Mouse (Mus musculus) thymus, postnatal 36 days (tissue): ENCODE data around the gene Kit.

Experiments used
- DNase-seq, 2 experiments: peaks; one replicate each; pipeline ENCODE4 v3.0.0; 2022; ENCODE audit warnings: mixed read lengths in 2 of 2

Kit gene

DNA sequence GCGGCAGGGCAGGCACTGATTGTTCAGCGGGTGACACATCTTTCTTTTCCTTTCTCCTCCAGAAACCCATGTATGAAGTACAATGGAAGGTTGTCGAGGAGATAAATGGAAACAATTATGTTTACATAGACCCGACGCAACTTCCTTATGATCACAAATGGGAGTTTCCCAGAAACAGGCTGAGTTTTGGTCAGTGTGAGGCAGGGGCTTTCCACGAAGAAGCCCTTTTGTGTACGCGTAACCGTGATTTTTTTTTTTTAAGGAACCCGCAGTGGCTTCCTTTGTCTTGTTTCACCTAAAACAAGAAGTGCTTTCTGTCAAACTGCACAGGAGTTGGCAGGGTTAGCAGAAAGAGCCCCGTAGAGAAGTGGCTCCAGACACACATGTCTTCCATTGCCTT is 65.9 kb downstream of the Kit start:
- DNase-seq, result no peak

DNA sequence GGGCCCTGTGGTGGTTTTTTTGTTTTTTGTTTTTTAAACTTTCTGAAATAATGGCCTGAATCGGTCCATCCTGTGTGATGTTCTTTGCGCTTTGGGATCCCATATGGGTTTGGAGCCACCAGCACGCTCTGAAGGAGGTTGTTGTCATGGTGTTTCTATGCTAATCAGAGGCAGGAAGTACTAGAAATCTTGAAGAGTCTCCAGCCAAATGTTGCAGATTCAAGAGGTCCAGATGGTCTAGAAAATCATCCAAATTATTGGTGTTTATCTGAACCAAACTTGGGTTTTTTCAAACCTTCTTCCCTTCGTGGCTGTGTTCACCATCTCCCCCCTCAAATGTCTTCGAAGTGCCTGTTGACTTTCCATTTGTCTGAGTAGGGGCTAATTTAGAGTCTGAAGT is 72.3 kb downstream of the Kit start:
- no peak for DNase-seq

- no peak for DNase-seq
Measured at GRCm38 (mm10) chr5:75650566-75650965, 75.8 kb downstream of the Kit start.

- DNase-seq, result no peak
Measured at GRCm38 (mm10) chr5:75653431-75653830, 78.7 kb downstream of the Kit start.

GRCm38 (mm10) chr5:75658575-75658974 is 83.9 kb downstream of the Kit start:
- no peak for DNase-seq

DNA sequence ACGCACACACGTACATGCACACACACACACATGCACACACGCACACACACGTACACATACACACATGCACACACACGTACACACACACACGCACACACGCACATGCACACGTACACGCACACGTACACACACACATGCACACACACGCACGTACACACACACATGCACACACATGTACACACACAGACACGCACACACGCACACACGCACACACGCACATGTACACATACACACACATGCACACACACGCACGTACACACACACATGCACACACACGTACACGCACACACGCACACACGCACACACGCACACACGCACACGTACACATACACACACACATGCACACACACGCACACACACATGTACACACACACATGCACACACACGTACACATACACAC is 85.6 kb downstream of the Kit start:
- DNase-seq, result no peak

- no peak for DNase-seq
Measured at GRCm38 (mm10) chr5:75662466-75662865, 87.8 kb downstream of the Kit start.

DNA sequence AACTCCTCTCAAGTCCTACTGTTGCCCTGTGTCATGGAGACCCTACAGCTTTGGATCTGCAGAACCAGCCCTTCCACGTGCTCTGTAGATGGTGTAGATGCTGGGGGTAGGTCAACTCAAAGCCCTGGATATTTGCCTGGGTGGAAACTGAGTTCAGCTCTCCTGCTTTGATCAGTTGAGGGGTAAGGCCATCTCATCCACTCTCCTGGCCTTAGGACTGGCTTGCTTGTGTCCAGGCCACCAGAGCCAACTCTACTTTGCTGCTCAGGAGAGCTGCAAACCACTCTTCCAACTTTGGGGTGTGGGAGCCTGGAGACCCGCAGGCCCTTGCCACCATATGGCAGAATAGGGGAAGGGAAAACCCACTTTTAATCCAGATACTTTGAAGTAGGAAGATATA is 89.1 kb downstream of the Kit start:
- no peak for DNase-seq

DNA sequence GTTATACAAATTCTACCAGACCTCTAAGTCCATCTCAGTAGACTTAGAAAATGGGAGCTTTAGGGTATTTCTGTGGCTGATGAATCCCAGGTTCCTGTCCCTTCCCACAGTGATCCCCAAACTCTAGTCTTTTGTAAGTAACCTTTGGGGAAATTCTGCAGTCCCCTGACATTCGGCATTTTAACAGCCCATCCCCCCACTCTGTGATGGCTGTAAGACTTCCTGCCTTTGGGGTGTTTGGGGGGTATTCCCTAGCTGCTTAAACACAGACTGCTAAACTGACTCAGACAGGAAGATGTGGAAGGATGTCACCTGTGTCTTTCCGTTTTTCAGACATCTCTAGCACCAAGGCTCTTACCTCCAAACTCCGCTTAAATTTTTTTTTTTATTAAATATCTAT is 92.4 kb downstream of the Kit start:
- DNase-seq, result peak; percentile 40 to 55

DNA sequence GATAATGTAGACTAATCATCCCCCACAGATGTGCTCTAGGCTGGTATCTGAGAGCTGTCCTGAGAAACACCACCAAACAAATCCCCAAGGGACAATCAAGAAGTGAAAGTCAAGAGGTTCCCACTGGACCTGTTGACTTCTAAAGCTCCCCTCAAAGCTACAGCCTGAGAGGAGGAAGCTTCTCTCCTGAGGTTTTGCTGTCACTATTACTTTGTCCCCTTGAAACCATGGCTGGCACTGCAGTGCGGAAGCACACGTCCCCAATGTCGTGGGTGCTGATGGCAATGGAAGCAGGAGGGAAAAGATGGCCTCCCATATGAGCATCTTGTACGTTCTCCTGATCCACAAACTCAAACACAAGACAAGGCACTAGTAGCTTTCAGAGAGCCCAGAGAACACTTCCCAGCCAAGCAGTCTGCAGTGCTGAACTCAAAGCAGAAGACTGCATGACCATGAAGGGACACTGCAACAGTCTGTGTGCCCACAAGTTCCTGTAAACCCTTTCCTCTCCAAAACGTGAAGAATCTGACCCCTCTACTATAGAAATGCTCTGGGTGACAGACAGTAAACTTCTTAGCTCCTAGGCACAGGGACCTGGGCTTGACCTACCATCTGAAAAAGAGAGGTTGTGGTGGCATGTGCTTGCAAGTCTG is 96.5 kb downstream of the Kit start:
- DNase-seq, result no peak

- DNase-seq, result no peak
Measured at GRCm38 (mm10) chr5:75676024-75676423, 101.3 kb downstream of the Kit start.

GRCm38 (mm10) chr5:75679896-75680295 is 105.2 kb downstream of the Kit start:
- no peak for DNase-seq

DNA sequence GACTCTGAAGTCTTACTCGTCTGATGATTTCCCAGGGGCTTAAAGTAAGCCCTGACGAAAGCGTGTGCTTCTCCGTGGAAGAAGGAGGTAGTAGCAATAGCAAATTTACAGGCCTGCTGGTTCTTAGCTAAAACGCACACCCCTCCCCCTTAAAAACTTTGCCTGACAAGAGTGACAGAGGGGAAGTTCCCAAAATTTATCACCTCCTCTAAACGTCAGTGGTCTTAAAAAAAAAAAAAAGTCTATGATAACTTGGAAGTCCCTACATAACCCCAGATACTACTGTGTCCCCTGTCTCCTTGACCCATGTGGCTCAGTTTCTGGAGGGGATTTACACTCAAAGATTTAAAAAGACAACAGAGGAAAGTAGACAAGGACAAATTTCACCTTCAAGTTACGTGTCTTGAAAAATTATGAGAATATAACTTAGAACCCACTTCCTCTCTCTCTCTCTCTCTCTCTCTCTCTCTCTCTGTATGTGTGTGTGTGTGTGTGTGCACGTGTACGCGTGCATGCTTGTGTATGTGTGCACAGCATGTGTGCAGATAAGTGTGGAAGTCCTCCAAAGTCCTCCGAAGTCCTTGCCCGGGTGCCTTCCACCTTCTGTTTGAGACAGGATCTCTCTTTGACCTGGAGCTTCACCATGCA is 120.6 kb downstream of the Kit start:
- no peak for DNase-seq

DNA sequence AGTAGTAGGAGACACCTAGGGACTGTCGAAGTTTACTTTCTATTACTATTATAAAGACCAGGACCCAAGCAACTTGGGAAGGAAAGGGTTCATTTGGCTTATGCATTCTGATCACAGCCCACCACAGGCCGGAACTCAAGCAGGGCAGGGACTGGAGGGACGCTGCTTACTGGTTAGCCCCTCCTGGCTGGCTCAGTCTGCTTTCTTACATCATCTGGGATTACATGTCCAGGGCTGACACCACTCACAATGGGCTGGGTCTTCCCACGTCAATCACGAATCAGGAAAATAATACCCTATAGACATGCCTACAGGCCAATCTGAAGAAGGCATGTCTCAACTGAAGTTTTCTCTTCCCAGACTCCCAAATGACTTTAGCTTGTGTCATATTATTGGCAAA is 122.2 kb downstream of the Kit start:
- DNase-seq, result no peak

- DNase-seq, result no peak
Measured at GRCm38 (mm10) chr5:75698556-75698955, 123.8 kb downstream of the Kit start.

DNA sequence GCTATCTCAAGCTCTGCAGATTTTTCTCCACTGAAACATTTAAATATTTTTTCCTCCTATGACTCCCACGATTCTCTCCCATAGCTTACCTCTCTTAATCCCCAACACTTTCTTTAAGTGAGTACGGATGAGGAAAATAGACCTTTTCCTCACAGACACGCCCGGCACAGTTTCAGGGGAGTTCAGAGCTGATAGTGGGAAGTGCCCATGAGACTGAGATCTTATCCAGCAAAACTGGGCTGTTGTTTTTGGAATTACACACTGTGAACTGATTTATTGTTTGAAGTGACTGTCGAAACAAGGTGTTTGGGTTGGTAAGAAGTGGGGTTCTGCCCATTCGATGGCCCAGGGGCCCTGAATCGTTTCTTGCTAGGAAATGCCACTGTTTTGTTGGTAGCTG is 124.4 kb downstream of the Kit start:
- DNase-seq, result no peak

DNA sequence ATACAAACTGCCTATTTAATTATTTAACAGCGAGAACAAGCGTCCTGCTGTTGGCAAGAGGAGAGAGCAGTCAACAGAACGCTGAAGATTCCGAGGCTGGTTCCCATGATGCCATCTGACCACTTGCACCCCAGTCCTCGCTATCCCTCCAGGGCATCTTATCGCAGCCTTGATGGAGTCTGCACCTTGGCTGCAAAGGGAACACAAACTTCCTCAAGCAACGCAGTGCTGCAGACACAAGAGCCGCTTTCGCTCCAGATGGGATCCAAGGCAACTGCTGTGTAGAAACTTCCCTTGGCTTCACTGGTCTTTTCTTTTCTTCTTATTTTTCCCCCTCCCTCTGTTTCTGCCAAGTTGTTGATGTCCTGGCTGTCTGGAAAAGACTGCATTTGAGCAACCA is 124.8 kb downstream of the Kit start:
- DNase-seq, result no peak

DNA sequence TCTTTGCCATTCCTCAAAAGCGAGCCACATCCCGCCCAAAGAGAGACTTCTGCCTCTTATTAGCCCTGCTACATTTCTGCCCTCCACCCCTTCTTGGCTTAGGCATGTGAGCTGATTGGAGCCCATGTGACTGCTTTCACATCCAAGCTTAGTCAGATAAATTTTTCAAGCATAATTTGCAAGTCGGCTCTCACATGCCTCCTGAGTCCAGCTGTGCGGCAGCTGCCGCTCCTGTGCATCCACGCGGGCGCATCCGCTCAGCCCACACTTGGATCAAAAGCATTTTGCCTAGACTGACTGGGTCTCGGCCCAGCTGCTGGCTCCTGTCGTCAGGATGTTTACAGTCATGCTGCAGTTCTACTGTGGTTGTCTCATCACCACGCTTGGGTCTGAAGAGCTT is 126.9 kb downstream of the Kit start:
- no peak for DNase-seq

- DNase-seq, result no peak
Measured at GRCm38 (mm10) chr5:75702080-75702479, 127.4 kb downstream of the Kit start.

DNA sequence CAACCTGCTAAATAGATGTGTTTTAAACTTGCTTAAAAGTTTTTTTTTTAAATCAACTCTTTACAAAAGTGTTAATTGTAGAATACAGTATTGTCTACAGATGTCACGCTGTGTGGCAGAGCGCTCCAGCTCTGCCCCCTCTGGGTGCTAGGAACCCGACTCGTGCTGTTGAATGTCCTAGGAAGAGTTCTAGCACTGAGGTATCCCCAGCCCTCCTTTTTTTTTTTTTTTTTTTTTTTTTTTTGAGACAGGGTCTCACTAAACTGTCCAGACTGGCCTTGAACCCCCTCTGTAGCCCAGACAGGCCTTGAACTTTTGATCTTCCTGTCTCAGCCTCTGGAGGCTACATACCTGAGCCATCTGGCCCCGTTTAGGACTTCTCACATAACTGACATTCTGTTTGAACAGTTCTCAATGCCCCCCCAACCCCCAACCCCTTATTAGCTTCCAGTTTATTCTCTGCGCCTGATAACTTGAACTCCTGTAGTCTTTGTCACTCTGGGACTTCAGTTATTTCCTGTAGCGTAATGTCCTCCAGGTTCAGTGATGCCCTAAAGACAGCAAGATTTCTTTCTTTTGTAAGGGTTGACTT is 130.0 kb downstream of the Kit start:
- DNase-seq, result no peak

GRCm38 (mm10) chr5:75705421-75705820 is 130.7 kb downstream of the Kit start:
- DNase-seq, result no peak
